Mouse (Mus musculus) liver, embryonic 14.5 days (tissue): ENCODE results near the gene Cnpy4.

Source experiments
- CTCF ChIP-seq: IDR thresholded peaks from 2 replicates; pipeline ENCODE4 v1.5.1; 2016; ENCODE audit warnings: antibody characterized with exemption, low read depth, control low read depth
- EP300 ChIP-seq: IDR thresholded peaks from 2 replicates; pipeline ENCODE4 v1.6.1; 2016; ENCODE audit warnings: antibody characterized with exemption, low read depth

GRCm38 (mm10) chr5:138202086-138202485 lies 14.8 kb downstream of the Cnpy4 start:
- TF ChIP-seq CTCF (no peak), EP300 (no peak)
